8 mouse cellular contexts compared by ENCODE assay signal in the genomic region with DNA sequence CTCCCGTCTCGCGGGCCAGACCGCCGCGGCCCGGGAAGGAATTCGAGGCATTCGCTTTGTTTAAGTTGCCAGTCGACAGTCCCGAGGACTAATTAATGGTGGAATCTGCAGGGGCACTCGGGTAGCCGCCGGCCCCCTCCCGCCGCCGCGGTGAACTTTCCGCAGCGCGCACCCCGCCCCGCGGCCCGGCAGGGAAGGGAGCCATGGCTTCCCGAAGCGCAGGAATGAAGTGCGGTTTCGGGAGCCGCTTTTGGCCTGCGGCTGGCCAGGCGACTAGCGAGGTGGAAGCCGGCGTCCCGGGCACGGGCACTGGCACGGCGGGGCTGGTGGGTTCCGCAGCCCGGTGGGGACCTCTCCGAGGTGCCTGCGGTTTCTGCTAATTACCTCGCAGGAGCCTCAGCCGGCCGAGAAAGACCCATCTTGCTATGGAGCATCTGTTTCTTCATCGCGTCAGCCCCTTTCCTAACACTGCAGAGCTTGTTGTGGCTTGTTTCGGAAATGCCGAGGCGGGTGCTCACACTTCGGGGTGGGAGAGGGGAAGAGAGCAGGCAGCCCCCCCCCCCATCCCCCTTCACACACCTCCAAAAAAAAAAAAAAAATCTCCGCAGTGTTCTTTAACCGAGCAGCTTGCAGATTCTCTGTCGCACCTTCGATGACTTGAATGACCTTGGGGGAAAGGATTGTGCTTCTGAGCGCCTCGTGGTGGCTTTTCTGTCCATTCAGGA. TPM values are rescaled to one million over a fixed set of nuclear protein-coding genes. Genes with fewer than 3 reads are reported as not detected.
DNase-seq lines count a peak whose midpoint lies in the region; ATAC-seq lines count a peak whose summit lies in the region.

No protein-coding gene starts in this region.

- intact Hi-C loops in gastrocnemius, postnatal 36 days (cut with DNase I): loop anchor here (5.0 kb wide), 1 partner anchor 132 kb away; a partner anchor contains a TSS

- H3K27me3 ChIP-seq in intestine, embryonic 15.5 days (replicated peaks): no peaks in the 10 kb centered on the region
- no peaks in the 10 kb centered on the region for H3K27me3 ChIP-seq in midbrain, embryonic 16.5 days (ENCODE audit: control insufficient read depth, insufficient read depth, low read depth, low read length)

- no peaks in the 10 kb centered on the region for H3K9me3 ChIP-seq in intestine, embryonic 15.5 days
- H3K9me3 ChIP-seq in midbrain, embryonic 16.5 days (replicated peaks; ENCODE audit: control insufficient read depth, low read length, poor library complexity, severe bottlenecking): no peaks in the 10 kb centered on the region

- H3K36me3 ChIP-seq in intestine, embryonic 15.5 days: no peaks in the 10 kb centered on the region
- no peaks in the 10 kb centered on the region for H3K36me3 ChIP-seq in midbrain, embryonic 16.5 days (ENCODE audit: control insufficient read depth, insufficient read depth, low read length)

- H3K4me2 ChIP-seq in intestine, embryonic 15.5 days (replicated peaks): peak overlapping the region; percentile 60
- H3K4me2 ChIP-seq in midbrain, embryonic 16.5 days (ENCODE audit: low read length): peak overlapping the region; percentile 56

- peaks cover 20% of the 10 kb centered on the region for H3K4me1 ChIP-seq in intestine, embryonic 15.5 days (replicated peaks)
- peaks cover 12% of the 10 kb centered on the region for H3K4me1 ChIP-seq in midbrain, embryonic 16.5 days (ENCODE audit: control insufficient read depth, insufficient read depth, low read length)

- DNase-seq in spleen, postnatal 10 days (ENCODE audit: low spot score in 2 of 2): peak; percentile 31 to 42
- no peak for DNase-seq in spleen, postnatal 36 days (ENCODE audit: low spot score in 2 of 2)
- DNase-seq in cerebellum, postnatal 25 days: peak; percentile 78 to 82
- peak; percentile 15 to 39 for DNase-seq in gastrocnemius, postnatal 36 days
- DNase-seq in liver: peak; percentile 28
- peak; percentile 24 for DNase-seq in thymus, postnatal 0 days (ENCODE audit: low spot score)

- H3K9ac ChIP-seq in intestine, embryonic 15.5 days: peak overlapping the region; percentile 76
- peak overlapping the region; percentile 88 for H3K9ac ChIP-seq in midbrain, embryonic 16.5 days (ENCODE audit: low read depth, low read length)

- peak overlapping the region; percentile 94 for H3K4me3 ChIP-seq in intestine, embryonic 15.5 days (replicated peaks)
- H3K4me3 ChIP-seq in midbrain, embryonic 16.5 days (ENCODE audit: low read depth, low read length): peak overlapping the region; percentile 63

- peak overlapping the region; percentile 99 for H3K27ac ChIP-seq in intestine, embryonic 15.5 days
- peak overlapping the region; percentile 93 for H3K27ac ChIP-seq in midbrain, embryonic 16.5 days (ENCODE audit: low read length)

- ATAC-seq in intestine, embryonic 15.5 days: peak; percentile 33
- peak; percentile 23; the same call in 1 of the 2 replicates for ATAC-seq in midbrain, embryonic 16.5 days

- under 1% methylated on average over 58 of the region's 58 CpGs for WGBS in intestine, embryonic 15.5 days
- WGBS in midbrain, embryonic 16.5 days: under 1% methylated on average over 55 of the region's 58 CpGs

RNA-seq across cellular contexts. Expression of a gene that starts 0.9 kb away (rescaled TPM):
- total RNA-seq in gastrocnemius, postnatal 36 days (2021): 10 to 100 TPM; 12.6 to 13.1 TPM
- polyA plus RNA-seq in intestine, embryonic 15.5 days (2015; fragmentation: Nextera tagmentation; extraction: Ambion mirVana): 114 and 115 TPM in 2 replicates
- polyA plus RNA-seq in midbrain, embryonic 16.5 days (2015; fragmentation: Nextera tagmentation; extraction: Ambion mirVana): 40.8 and 46.7 TPM in 2 replicates
- polyA plus RNA-seq in thymus, postnatal 0 days (2015; fragmentation: Nextera tagmentation; extraction: Ambion mirVana): 34.0 and 36.0 TPM in 2 replicates

RNA-seq across cellular contexts. Expression of a gene that starts 8.5 kb away (rescaled TPM):
- total RNA-seq in gastrocnemius, postnatal 36 days (2021): under 1 TPM; 0.15 to 0.38 TPM
- polyA plus RNA-seq in intestine, embryonic 15.5 days (2015; fragmentation: Nextera tagmentation; extraction: Ambion mirVana): 0.43 and 0.50 TPM in 2 replicates
- polyA plus RNA-seq in midbrain, embryonic 16.5 days (2015; fragmentation: Nextera tagmentation; extraction: Ambion mirVana): 0.14 and 0.20 TPM in 2 replicates
- 0.16 and 0.21 TPM in 2 replicates for polyA plus RNA-seq in thymus, postnatal 0 days (2015; fragmentation: Nextera tagmentation; extraction: Ambion mirVana)

RNA-seq across cellular contexts. Expression of a gene that starts 47.2 kb away (rescaled TPM):
- not detected for total RNA-seq in gastrocnemius, postnatal 36 days (2021)
- 0.11 and 0.28 TPM in 2 replicates for polyA plus RNA-seq in intestine, embryonic 15.5 days (2015; fragmentation: Nextera tagmentation; extraction: Ambion mirVana)
- 2.8 TPM in 2 replicates for polyA plus RNA-seq in midbrain, embryonic 16.5 days (2015; fragmentation: Nextera tagmentation; extraction: Ambion mirVana)
- polyA plus RNA-seq in thymus, postnatal 0 days (2015; fragmentation: Nextera tagmentation; extraction: Ambion mirVana): not detected in 2 replicates

Comparison
In these comparisons a context has a peak if more than half of its experiments do, and no peak if none do; other contexts are left out.
1. DNase-seq: peak in spleen, postnatal 10 days (2 of 2), cerebellum, postnatal 25 days (2 of 2), gastrocnemius, postnatal 36 days (2 of 2), liver (single experiment) and thymus, postnatal 0 days (single experiment); none in spleen, postnatal 36 days (0 of 2).